Mouse (Mus musculus): ENCODE data around the gene Aspscr1. TPM values are rescaled to one million over a fixed set of nuclear protein-coding genes. Genes with fewer than 3 reads are reported as not detected.
A peak's percentile ranks its signal among the peaks of the same experiment; 100 is the strongest.

Aspscr1 gene
- polyA plus RNA-seq, 1 experiment from 2014 or later, result 122 TPM

DNA sequence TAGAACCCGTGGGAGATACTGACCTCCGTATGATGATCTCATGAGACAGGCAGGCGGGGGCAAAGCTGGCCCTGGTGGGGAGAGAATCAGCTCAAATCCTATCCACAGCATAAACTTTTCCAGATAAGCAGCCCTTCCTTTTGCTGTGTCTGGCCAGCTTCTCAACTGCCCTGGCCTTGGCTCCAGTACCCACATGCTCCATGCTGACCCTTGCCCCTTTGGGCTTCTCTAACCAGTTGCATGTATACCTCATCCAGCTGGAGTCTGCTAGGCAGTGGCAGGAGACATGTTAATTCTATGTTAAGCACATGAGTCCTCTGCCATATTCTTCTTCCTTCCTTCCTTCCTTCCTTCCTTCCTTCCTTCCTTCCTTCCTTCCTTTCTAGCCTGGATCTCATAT, 18.0 kb upstream of the Aspscr1 start:
- no peak overlapping the region for H3K9ac ChIP-seq (ENCODE audit: low read length)
- H3K27me3 ChIP-seq (ENCODE audit: control insufficient read depth, insufficient read depth, low read length), result peaks cover 18% of the 10 kb centered on the region
- WGBS, result 79% methylated on average over 3 of the region's 3 CpGs
- no peak overlapping the region for H3K4me2 ChIP-seq (ENCODE audit: low read depth, severe bottlenecking)
- H3K9me3 ChIP-seq (ENCODE audit: control insufficient read depth, low read length), result no peaks in the 10 kb centered on the region
- no peak overlapping the region for H3K4me3 ChIP-seq (ENCODE audit: low read depth, low read length)
- H3K27ac ChIP-seq (replicated peaks; ENCODE audit: low read depth, low read length), result no peak overlapping the region
- H3K4me1 ChIP-seq (ENCODE audit: control insufficient read depth, insufficient read depth, low read length), result peaks cover 9% of the 10 kb centered on the region
- no peaks in the 10 kb centered on the region for H3K36me3 ChIP-seq (ENCODE audit: control insufficient read depth, insufficient read depth, low read length)
- no peak for DNase-seq (ENCODE audit: low spot score)
- no peak for ATAC-seq (ENCODE audit: insufficient number of reproducible peaks, low FRiP score, low TSS enrichment, low read depth)

DNA sequence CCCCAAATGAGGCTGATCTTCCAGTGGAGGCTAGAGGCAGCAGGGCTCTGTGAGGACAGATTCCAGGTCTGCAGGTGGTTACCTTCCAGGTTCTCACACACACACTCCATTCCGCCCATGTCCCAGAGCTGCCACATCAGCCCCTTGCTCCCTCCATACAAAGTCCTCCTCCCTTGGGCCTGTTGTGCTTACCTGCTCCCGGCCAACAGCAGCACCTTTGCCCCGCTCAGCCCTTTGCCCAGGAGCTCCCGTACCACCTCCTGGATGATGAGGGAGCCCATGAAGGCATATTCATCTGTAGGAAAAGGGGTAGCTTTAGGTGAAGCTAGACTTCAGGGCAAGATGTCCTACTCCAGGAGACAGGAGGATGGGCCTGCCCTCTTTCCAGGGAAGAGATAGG, 15.5 kb upstream of the Aspscr1 start:
- no peaks in the 10 kb centered on the region for H3K36me3 ChIP-seq (ENCODE audit: control insufficient read depth, insufficient read depth, low read length)
- ATAC-seq (ENCODE audit: insufficient number of reproducible peaks, low FRiP score, low TSS enrichment, low read depth) (no peak), DNase-seq (ENCODE audit: low spot score) (no peak)
- H3K27ac ChIP-seq (replicated peaks; ENCODE audit: low read depth, low read length), result no peak overlapping the region
- no peak overlapping the region for H3K4me3 ChIP-seq (ENCODE audit: low read depth, low read length)
- no peaks in the 10 kb centered on the region for H3K9me3 ChIP-seq (ENCODE audit: control insufficient read depth, low read length)
- no peak overlapping the region for H3K4me2 ChIP-seq (ENCODE audit: low read depth, severe bottlenecking)
- peaks cover 21% of the 10 kb centered on the region for H3K4me1 ChIP-seq (ENCODE audit: control insufficient read depth, insufficient read depth, low read length)
- H3K27me3 ChIP-seq (ENCODE audit: control insufficient read depth, insufficient read depth, low read length), result peaks cover 43% of the 10 kb centered on the region
- no peak overlapping the region for H3K9ac ChIP-seq (ENCODE audit: low read length)
- 89% methylated on average over 4 of the region's 4 CpGs for WGBS

DNA sequence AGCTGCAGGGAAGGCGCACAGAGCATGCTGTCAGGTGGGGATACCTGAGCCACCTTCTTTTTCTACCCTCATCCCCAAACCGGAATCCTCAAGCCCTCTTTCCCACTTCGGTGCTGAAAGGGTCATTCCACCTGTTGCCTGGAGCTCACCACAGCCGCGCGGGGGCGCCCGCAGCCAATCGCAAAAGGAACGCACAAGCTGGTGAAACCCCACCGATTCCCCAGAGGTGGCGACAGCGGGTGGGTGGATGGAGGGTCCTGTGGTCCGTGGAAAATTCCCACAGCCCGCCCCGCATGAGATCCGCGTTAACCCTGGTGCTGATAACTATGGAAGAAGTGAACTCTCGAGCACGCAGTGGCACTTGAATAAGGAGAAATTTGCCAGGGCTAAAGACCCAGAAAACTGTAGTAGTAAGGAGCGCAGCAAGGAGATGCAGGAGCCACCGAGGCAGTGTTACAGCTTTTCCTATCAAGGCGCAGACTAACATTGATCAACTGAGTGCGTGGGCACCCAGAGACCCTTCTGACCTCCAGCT, 13.8 kb upstream of the Aspscr1 start:
- no peaks in the 10 kb centered on the region for H3K36me3 ChIP-seq (ENCODE audit: control insufficient read depth, insufficient read depth, low read length)
- H3K4me2 ChIP-seq (ENCODE audit: low read depth, severe bottlenecking), result peak overlapping the region; percentile 82
- 2% methylated on average over 24 of the region's 24 CpGs for WGBS
- no peak overlapping the region for H3K4me3 ChIP-seq (ENCODE audit: low read depth, low read length)
- H3K4me1 ChIP-seq (ENCODE audit: control insufficient read depth, insufficient read depth, low read length), result peaks cover 21% of the 10 kb centered on the region
- no peak overlapping the region for H3K27ac ChIP-seq (replicated peaks; ENCODE audit: low read depth, low read length)
- DNase-seq (ENCODE audit: low spot score), result peak; percentile 88
- ATAC-seq (ENCODE audit: insufficient number of reproducible peaks, low FRiP score, low TSS enrichment, low read depth), result no peak
- H3K9me3 ChIP-seq (ENCODE audit: control insufficient read depth, low read length), result no peaks in the 10 kb centered on the region
- peaks cover 44% of the 10 kb centered on the region for H3K27me3 ChIP-seq (ENCODE audit: control insufficient read depth, insufficient read depth, low read length)
- H3K9ac ChIP-seq (ENCODE audit: low read length), result no peak overlapping the region

DNA sequence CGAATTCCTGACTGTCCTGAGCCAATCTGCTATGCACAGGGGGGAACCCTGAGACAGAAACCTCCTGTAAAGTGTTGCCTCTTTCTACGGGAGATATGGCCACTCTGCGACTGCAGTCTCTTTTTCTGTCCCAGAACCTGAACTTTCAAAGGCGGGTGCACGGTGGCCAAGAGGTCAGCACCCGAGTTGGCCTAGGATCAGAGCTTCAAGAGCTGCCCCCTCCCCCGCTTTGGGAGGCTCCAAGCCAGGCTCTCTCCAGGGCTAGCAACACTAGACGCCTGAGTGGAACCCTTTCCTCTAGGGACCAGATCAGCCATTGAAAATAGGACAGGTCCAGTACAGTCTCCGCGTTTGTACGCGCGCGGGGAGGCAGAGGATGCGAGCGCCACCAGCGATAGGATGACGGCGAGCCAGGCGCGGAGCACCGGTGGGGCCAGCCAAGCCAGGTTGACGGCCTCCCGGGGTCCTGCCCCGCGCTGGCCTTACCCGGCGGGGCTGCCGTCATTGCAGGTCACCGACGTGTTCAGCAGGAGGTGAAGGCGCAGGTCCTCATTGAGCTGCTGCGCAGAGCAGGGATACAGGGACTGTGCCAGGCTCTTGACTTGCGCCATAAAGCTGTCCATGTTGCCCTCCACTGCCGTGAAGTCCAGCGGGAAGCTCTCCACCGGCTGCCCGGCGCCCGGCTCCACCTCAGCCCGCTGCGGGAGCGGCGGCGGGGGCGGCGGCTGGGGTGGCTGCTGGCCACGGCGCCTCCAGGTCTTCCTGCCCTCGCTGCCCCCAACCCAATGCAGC, 13.1 kb upstream of the Aspscr1 start:
- Histone ChIP-seq H3K9me3 (ENCODE audit: control insufficient read depth, low read length) (no peaks in the 10 kb centered on the region), H3K27me3 (ENCODE audit: control insufficient read depth, insufficient read depth, low read length) (peaks cover 44% of the 10 kb centered on the region), H3K4me3 (ENCODE audit: low read depth, low read length) (peak overlapping the region; percentile 42), H3K9ac (ENCODE audit: low read length) (peak overlapping the region; percentile 56; the same call in 1 of the 2 replicates), H3K36me3 (ENCODE audit: control insufficient read depth, insufficient read depth, low read length) (no peaks in the 10 kb centered on the region), H3K4me2 (ENCODE audit: low read depth, severe bottlenecking) (peak overlapping the region; percentile 82), H3K27ac (replicated peaks; ENCODE audit: low read depth, low read length) (no peak overlapping the region), H3K4me1 (ENCODE audit: control insufficient read depth, insufficient read depth, low read length) (peaks cover 21% of the 10 kb centered on the region)
- 2% methylated on average over 44 of the region's 50 CpGs for WGBS
- DNase-seq (ENCODE audit: low spot score) (peak; percentile 46), ATAC-seq (ENCODE audit: insufficient number of reproducible peaks, low FRiP score, low TSS enrichment, low read depth) (no peak; the same call in 1 of the 2 replicates)

DNA sequence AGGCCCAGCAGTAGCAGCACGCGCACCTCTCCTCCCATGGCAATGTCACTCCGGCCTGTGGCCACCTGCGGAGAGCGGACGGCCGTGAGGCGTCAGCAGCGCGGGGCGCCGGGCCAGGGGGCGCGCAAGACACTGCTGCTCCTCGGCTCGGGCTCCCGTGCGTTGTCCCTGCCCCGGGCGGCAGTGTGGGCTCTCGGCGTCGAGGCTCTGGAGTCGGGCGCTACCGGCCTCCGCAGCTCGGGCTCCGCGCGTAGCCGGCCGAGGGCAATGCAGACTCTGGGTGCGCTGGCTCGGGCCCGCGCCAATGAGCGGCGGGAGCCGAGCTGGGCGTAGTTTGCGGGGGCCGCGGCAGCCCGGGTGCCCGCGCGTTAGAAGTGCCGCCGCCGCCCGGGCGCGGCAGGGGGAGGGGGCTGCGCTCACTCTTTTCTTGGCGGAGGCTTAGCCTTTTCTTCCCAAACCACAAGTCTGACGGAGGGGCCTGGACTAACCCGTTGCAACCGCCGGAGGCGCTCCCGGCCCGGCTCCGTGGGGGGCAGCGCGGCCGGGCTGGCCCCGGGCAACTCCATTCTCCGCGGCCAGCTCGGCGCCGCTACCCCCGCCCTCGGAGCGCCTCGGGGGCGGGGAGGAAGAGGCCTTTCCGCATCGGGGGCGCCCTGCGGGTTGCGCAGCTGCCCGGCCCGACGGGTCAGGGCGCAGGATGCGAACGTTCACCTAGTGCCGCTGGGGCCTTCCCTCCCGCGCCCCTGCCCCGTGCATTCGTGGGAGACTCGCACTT, 12.3 kb upstream of the Aspscr1 start:
- Histone ChIP-seq H3K27me3 (ENCODE audit: control insufficient read depth, insufficient read depth, low read length) (peaks cover 44% of the 10 kb centered on the region), H3K9ac (ENCODE audit: low read length) (peak overlapping the region; percentile 56), H3K4me1 (ENCODE audit: control insufficient read depth, insufficient read depth, low read length) (peaks cover 21% of the 10 kb centered on the region), H3K9me3 (ENCODE audit: control insufficient read depth, low read length) (no peaks in the 10 kb centered on the region), H3K36me3 (ENCODE audit: control insufficient read depth, insufficient read depth, low read length) (no peaks in the 10 kb centered on the region), H3K27ac (replicated peaks; ENCODE audit: low read depth, low read length) (no peak overlapping the region), H3K4me2 (ENCODE audit: low read depth, severe bottlenecking) (peak overlapping the region; percentile 82), H3K4me3 (ENCODE audit: low read depth, low read length) (peak overlapping the region; percentile 42)
- ATAC-seq (ENCODE audit: insufficient number of reproducible peaks, low FRiP score, low TSS enrichment, low read depth) (peak; percentile 45; the same call in 1 of the 2 replicates), DNase-seq (ENCODE audit: low spot score) (peak; percentile 74)
- under 1% methylated on average over 74 of the region's 95 CpGs for WGBS

DNA sequence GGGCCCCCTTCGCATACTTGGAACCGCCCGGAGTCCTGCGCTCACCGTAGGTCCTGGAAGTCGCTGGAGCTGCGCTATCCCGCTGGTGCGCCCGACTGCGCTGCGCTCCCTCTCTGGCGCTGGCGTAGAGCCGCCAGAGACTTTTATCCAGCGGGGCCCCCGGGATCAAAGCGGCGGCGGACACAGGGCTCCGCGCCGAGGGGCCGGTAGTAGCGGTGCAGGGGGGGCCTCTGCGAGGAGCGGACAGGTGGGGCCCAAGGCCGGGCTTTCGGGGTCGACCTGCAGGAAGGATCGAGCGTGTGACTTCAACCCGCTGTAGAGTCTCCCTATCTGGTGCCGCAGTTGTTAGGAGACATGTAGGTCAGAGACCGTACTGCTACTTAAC, 11.7 kb upstream of the Aspscr1 start, which contains the start of gene Notum:
TSS of gene Notum (minus strand) at position 100 of the 385 bp plus-strand sequence.
- peaks cover 21% of the 10 kb centered on the region for H3K4me1 ChIP-seq (ENCODE audit: control insufficient read depth, insufficient read depth, low read length)
- ATAC-seq (ENCODE audit: insufficient number of reproducible peaks, low FRiP score, low TSS enrichment, low read depth) (no peak), DNase-seq (ENCODE audit: low spot score) (peak; percentile 54)
- H3K36me3 ChIP-seq (ENCODE audit: control insufficient read depth, insufficient read depth, low read length), result no peaks in the 10 kb centered on the region
- WGBS, result under 1% methylated on average over 35 of the region's 35 CpGs
- H3K4me3 ChIP-seq (ENCODE audit: low read depth, low read length), result peak within 1 kb of the TSS; percentile 42
- H3K27ac ChIP-seq (replicated peaks; ENCODE audit: low read depth, low read length), result no peak within 1 kb of the TSS
- peaks cover 44% of the 10 kb centered on the region for H3K27me3 ChIP-seq (ENCODE audit: control insufficient read depth, insufficient read depth, low read length)
- H3K9me3 ChIP-seq (ENCODE audit: control insufficient read depth, low read length), result no peaks in the 10 kb centered on the region
- H3K4me2 ChIP-seq (ENCODE audit: low read depth, severe bottlenecking), result peak within 1 kb of the TSS; percentile 82
- H3K9ac ChIP-seq (ENCODE audit: low read length), result peak within 1 kb of the TSS; percentile 56

DNA sequence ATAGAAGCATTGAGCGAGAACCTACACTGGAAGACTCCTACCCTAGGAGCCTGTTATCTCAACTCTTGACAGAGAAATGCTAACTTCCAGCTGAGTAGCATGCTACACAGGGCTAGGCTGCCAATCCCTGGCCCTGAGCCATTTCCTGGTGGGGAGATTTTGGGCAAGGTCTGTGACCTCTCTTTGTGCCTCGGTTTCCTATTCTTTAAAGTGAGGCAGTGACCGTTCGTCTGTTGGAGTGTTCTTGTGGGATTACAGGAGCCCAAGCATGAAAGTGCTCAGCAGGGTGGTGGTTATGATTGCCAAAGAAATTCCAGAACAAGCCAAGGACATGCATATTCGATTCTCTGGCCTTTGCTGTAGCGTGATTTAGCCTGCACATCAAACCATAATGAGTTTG, 10.0 kb upstream of the Aspscr1 start:
- Histone ChIP-seq H3K4me1 (ENCODE audit: control insufficient read depth, insufficient read depth, low read length) (peaks cover 29% of the 10 kb centered on the region), H3K4me3 (ENCODE audit: low read depth, low read length) (no peak overlapping the region), H3K27me3 (ENCODE audit: control insufficient read depth, insufficient read depth, low read length) (peaks cover 40% of the 10 kb centered on the region), H3K9me3 (ENCODE audit: control insufficient read depth, low read length) (no peaks in the 10 kb centered on the region), H3K27ac (replicated peaks; ENCODE audit: low read depth, low read length) (no peak overlapping the region), H3K4me2 (ENCODE audit: low read depth, severe bottlenecking) (no peak overlapping the region), H3K9ac (ENCODE audit: low read length) (no peak overlapping the region), H3K36me3 (ENCODE audit: control insufficient read depth, insufficient read depth, low read length) (no peaks in the 10 kb centered on the region)
- 78% methylated on average over 6 of the region's 6 CpGs for WGBS
- DNase-seq (ENCODE audit: low spot score) (no peak), ATAC-seq (ENCODE audit: insufficient number of reproducible peaks, low FRiP score, low TSS enrichment, low read depth) (no peak)

DNA sequence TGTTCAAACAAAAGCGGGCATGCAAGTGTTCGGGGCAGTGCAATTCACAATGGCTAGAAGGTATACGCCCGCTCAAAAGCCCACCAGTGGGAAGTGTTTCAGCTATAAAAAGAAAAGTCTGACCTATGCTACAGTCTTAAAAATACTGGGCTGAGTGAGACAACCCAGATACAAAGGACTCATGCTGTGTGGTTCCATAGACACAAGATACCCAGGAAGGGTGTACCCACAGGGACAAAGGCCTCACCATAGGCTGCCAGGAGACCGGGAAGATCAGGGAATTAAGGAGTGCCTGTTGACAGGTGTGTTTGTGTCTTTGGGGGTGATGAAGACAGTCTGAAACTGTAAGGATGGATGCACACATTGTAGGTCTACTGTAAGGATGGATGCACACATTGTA, 9.1 kb upstream of the Aspscr1 start:
- H3K9me3 ChIP-seq (ENCODE audit: control insufficient read depth, low read length), result no peaks in the 10 kb centered on the region
- H3K27ac ChIP-seq (replicated peaks; ENCODE audit: low read depth, low read length), result no peak overlapping the region
- DNase-seq (ENCODE audit: low spot score) (no peak), ATAC-seq (ENCODE audit: insufficient number of reproducible peaks, low FRiP score, low TSS enrichment, low read depth) (no peak)
- H3K36me3 ChIP-seq (ENCODE audit: control insufficient read depth, insufficient read depth, low read length), result no peaks in the 10 kb centered on the region
- no peak overlapping the region for H3K4me2 ChIP-seq (ENCODE audit: low read depth, severe bottlenecking)
- H3K27me3 ChIP-seq (ENCODE audit: control insufficient read depth, insufficient read depth, low read length), result peaks cover 34% of the 10 kb centered on the region
- 89% methylated on average over 5 of the region's 5 CpGs for WGBS
- H3K4me3 ChIP-seq (ENCODE audit: low read depth, low read length), result no peak overlapping the region
- no peak overlapping the region for H3K9ac ChIP-seq (ENCODE audit: low read length)
- H3K4me1 ChIP-seq (ENCODE audit: control insufficient read depth, insufficient read depth, low read length), result peaks cover 29% of the 10 kb centered on the region

All from limb, embryonic 11.5 days (tissue).